Mouse (Mus musculus): ENCODE results near the gene Omd. TPM values are rescaled to one million over a fixed set of nuclear protein-coding genes. Genes with fewer than 3 reads are reported as not detected.

The Omd gene
- 1.1 and 1.3 TPM in 2 replicates for polyA plus RNA-seq (2015; fragmentation: Nextera tagmentation; extraction: Ambion mirVana)

DNA sequence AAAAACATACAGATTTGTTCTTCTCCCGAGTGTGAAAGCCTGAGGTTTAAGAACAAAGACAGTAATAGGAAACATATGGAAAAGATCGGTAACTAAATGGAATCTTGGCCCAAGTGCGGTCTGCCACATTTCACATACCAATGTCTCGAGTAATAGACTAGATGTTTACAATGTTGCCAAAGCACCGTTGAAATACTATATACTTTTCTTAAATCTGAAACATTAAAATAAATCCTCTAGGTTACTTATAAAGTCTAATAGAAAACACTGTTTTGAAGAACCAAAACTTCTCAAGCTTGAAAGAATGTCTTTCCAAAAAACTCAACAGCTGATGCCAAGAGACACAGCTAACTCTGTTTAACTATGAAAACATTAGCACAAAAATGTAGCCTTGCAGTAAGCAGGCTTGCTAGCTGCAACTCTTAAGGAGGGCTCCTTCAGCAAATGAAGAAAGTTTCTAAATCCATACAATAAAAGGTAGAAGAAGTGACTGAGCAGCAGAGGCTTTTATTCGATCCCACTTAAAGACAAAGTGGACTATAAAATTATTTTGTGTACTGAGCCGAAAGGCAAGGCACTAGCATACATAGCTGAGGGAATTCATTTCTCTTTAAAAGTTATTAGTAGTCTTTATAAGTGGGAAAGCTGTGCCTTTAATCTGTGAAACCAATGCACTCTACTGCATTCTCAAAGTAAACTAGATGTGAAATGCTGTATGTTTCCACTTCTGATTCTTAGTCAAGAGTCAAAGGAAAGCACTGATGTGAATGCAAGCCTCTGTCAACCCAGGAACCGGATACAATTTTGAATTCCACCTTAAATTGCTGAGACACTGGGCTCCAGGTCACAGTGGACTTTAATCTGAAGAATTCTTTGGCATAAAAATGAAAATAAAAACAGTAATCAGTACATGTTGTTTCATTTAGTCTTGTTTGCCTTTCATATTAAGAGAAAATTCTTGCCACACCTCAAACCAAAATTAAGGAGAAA lies at the start of gene Omd:
TSS of gene Omd (plus strand) at position 922 of the 990 bp plus-strand sequence.
- no peak within 1 kb of the TSS for H3K4me3 ChIP-seq (ENCODE audit: low read length)
- H3K9ac ChIP-seq (ENCODE audit: low read depth, low read length), result no peak within 1 kb of the TSS
- H3K4me1 ChIP-seq (ENCODE audit: control insufficient read depth, insufficient read depth, low read depth, low read length), result no peaks in the 10 kb centered on the region
- no peak for ATAC-seq
- WGBS, result 83% methylated on average over 8 of the region's 8 CpGs
- no peaks in the 10 kb centered on the region for H3K9me3 ChIP-seq (ENCODE audit: control insufficient read depth, low read length)
- H3K36me3 ChIP-seq (ENCODE audit: control insufficient read depth, insufficient read depth, low read length), result no peaks in the 10 kb centered on the region
- H3K4me2 ChIP-seq (ENCODE audit: low read length), result no peak within 1 kb of the TSS
- H3K27me3 ChIP-seq (replicated peaks; ENCODE audit: control insufficient read depth, insufficient read depth, low read length), result no peaks in the 10 kb centered on the region
- H3K27ac ChIP-seq (ENCODE audit: low read depth, low read length), result no peak within 1 kb of the TSS

GRCm38 (mm10) chr13:49536946-49537345 lies 45.3 kb upstream of the Omd start:
- Histone ChIP-seq H3K4me3 (ENCODE audit: low read length) (no peak overlapping the region), H3K9me3 (ENCODE audit: control insufficient read depth, low read length) (no peaks in the 10 kb centered on the region), H3K4me2 (ENCODE audit: low read length) (no peak overlapping the region), H3K36me3 (ENCODE audit: control insufficient read depth, insufficient read depth, low read length) (no peaks in the 10 kb centered on the region), H3K27me3 (replicated peaks; ENCODE audit: control insufficient read depth, insufficient read depth, low read length) (no peaks in the 10 kb centered on the region), H3K27ac (ENCODE audit: low read depth, low read length) (no peak overlapping the region), H3K4me1 (ENCODE audit: control insufficient read depth, insufficient read depth, low read depth, low read length) (no peaks in the 10 kb centered on the region), H3K9ac (ENCODE audit: low read depth, low read length) (no peak overlapping the region)
- 98% methylated on average over 1 of the region's 1 CpGs for WGBS
- no peak for ATAC-seq

- Histone ChIP-seq H3K4me3 (ENCODE audit: low read length) (no peak overlapping the region), H3K36me3 (ENCODE audit: control insufficient read depth, insufficient read depth, low read length) (no peaks in the 10 kb centered on the region), H3K4me1 (ENCODE audit: control insufficient read depth, insufficient read depth, low read depth, low read length) (no peaks in the 10 kb centered on the region), H3K9me3 (ENCODE audit: control insufficient read depth, low read length) (no peaks in the 10 kb centered on the region), H3K27ac (ENCODE audit: low read depth, low read length) (no peak overlapping the region), H3K4me2 (ENCODE audit: low read length) (no peak overlapping the region), H3K27me3 (replicated peaks; ENCODE audit: control insufficient read depth, insufficient read depth, low read length) (no peaks in the 10 kb centered on the region), H3K9ac (ENCODE audit: low read depth, low read length) (no peak overlapping the region)
- ATAC-seq, result no peak
- WGBS, result 85% methylated on average over 1 of the region's 1 CpGs
These were observed 43.6 kb upstream of the Omd start for GRCm38 (mm10) chr13:49538693-49539092.

GRCm38 (mm10) chr13:49544279-49544678 lies 38.0 kb upstream of the Omd start, which contains the start of gene Aspn:
Aspn (plus strand) TSS chr13:49544443.
- no peak for ATAC-seq
- WGBS, result 77% methylated on average over 3 of the region's 3 CpGs
- no peaks in the 10 kb centered on the region for H3K27me3 ChIP-seq (replicated peaks; ENCODE audit: control insufficient read depth, insufficient read depth, low read length)

DNA sequence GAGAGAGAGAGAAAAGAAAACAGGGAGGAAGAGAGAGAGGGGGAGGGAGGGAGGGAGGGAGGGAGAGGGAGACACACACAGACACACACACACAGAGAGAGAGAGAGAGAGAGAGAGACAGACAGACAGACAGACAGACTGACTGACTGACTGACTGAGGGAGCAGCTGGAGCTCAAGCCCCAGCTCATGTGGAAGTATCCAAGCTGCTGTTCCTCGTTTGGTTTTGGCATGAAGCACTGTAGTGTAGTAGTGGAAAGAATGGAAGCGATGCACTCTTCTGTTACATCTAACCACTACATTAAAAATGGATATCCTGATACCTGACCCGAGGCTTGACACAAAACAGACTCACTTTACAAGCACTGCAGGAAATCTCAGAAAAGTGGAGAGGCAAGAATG lies 36.6 kb upstream of the Omd start:
- no peak overlapping the region for H3K4me2 ChIP-seq (ENCODE audit: low read length)
- 74% methylated on average over 3 of the region's 3 CpGs for WGBS
- no peaks in the 10 kb centered on the region for H3K27me3 ChIP-seq (replicated peaks; ENCODE audit: control insufficient read depth, insufficient read depth, low read length)
- H3K4me3 ChIP-seq (ENCODE audit: low read length), result no peak overlapping the region
- no peaks in the 10 kb centered on the region for H3K9me3 ChIP-seq (ENCODE audit: control insufficient read depth, low read length)
- H3K27ac ChIP-seq (ENCODE audit: low read depth, low read length), result no peak overlapping the region
- H3K9ac ChIP-seq (ENCODE audit: low read depth, low read length), result no peak overlapping the region
- H3K36me3 ChIP-seq (ENCODE audit: control insufficient read depth, insufficient read depth, low read length), result no peaks in the 10 kb centered on the region
- no peak for ATAC-seq
- no peaks in the 10 kb centered on the region for H3K4me1 ChIP-seq (ENCODE audit: control insufficient read depth, insufficient read depth, low read depth, low read length)

More at GRCm38 (mm10) chr13:49544279-49544678, 38.0 kb upstream of the Omd start, which contains the start of gene Aspn:
- Histone ChIP-seq H3K4me3 (ENCODE audit: low read length) (no peak within 1 kb of the TSS), H3K27ac (ENCODE audit: low read depth, low read length) (no peak within 1 kb of the TSS), H3K9ac (ENCODE audit: low read depth, low read length) (no peak within 1 kb of the TSS), H3K36me3 (ENCODE audit: control insufficient read depth, insufficient read depth, low read length) (no peaks in the 10 kb centered on the region), H3K9me3 (ENCODE audit: control insufficient read depth, low read length) (no peaks in the 10 kb centered on the region), H3K4me1 (ENCODE audit: control insufficient read depth, insufficient read depth, low read depth, low read length) (no peaks in the 10 kb centered on the region), H3K4me2 (ENCODE audit: low read length) (no peak within 1 kb of the TSS)

DNA sequence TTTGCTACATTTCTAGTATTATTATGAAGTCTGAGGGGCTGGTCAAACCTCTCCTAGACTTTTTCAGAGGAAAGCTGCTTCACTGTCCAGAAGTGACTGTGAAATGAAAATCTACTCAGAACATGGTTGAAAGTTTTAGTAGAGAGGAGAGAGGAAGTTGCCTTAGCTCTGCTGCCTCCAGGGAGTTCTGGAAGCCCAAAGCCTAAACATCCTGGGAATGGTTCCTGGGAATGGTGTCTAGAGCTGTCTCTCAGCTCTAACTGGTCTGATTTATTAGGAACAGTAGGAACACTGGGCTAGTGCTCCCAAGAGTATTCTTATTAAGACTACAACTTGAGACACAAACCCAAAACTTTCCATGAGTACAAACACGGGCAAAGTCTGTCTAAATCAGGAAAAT lies 35.7 kb upstream of the Omd start:
- ATAC-seq, result no peak
- Histone ChIP-seq H3K4me1 (ENCODE audit: control insufficient read depth, insufficient read depth, low read depth, low read length) (no peaks in the 10 kb centered on the region), H3K27me3 (replicated peaks; ENCODE audit: control insufficient read depth, insufficient read depth, low read length) (no peaks in the 10 kb centered on the region), H3K4me3 (ENCODE audit: low read length) (no peak overlapping the region), H3K9ac (ENCODE audit: low read depth, low read length) (no peak overlapping the region), H3K27ac (ENCODE audit: low read depth, low read length) (no peak overlapping the region), H3K4me2 (ENCODE audit: low read length) (no peak overlapping the region), H3K36me3 (ENCODE audit: control insufficient read depth, insufficient read depth, low read length) (no peaks in the 10 kb centered on the region), H3K9me3 (ENCODE audit: control insufficient read depth, low read length) (no peaks in the 10 kb centered on the region)
- WGBS, result 89% methylated on average over 1 of the region's 1 CpGs

- Histone ChIP-seq H3K27ac (ENCODE audit: low read depth, low read length) (no peak overlapping the region), H3K9ac (ENCODE audit: low read depth, low read length) (no peak overlapping the region), H3K4me3 (ENCODE audit: low read length) (no peak overlapping the region), H3K27me3 (replicated peaks; ENCODE audit: control insufficient read depth, insufficient read depth, low read length) (no peaks in the 10 kb centered on the region), H3K4me1 (ENCODE audit: control insufficient read depth, insufficient read depth, low read depth, low read length) (no peaks in the 10 kb centered on the region), H3K4me2 (ENCODE audit: low read length) (no peak overlapping the region), H3K9me3 (ENCODE audit: control insufficient read depth, low read length) (no peaks in the 10 kb centered on the region), H3K36me3 (ENCODE audit: control insufficient read depth, insufficient read depth, low read length) (no peaks in the 10 kb centered on the region)
- ATAC-seq, result no peak
- 79% methylated on average over 1 of the region's 1 CpGs for WGBS
These were observed 34.6 kb upstream of the Omd start for GRCm38 (mm10) chr13:49547563-49548150.

- Histone ChIP-seq H3K36me3 (ENCODE audit: control insufficient read depth, insufficient read depth, low read length) (no peaks in the 10 kb centered on the region), H3K9me3 (ENCODE audit: control insufficient read depth, low read length) (no peaks in the 10 kb centered on the region), H3K9ac (ENCODE audit: low read depth, low read length) (no peak overlapping the region), H3K4me3 (ENCODE audit: low read length) (no peak overlapping the region), H3K27ac (ENCODE audit: low read depth, low read length) (no peak overlapping the region), H3K4me2 (ENCODE audit: low read length) (no peak overlapping the region), H3K4me1 (ENCODE audit: control insufficient read depth, insufficient read depth, low read depth, low read length) (no peaks in the 10 kb centered on the region), H3K27me3 (replicated peaks; ENCODE audit: control insufficient read depth, insufficient read depth, low read length) (no peaks in the 10 kb centered on the region)
- WGBS, result over 99% methylated on average over 3 of the region's 3 CpGs
- ATAC-seq, result no peak
These were observed 32.6 kb upstream of the Omd start for GRCm38 (mm10) chr13:49549616-49550015.

- no peak for ATAC-seq
- H3K27me3 ChIP-seq (replicated peaks; ENCODE audit: control insufficient read depth, insufficient read depth, low read length), result no peaks in the 10 kb centered on the region
- no peaks in the 10 kb centered on the region for H3K4me1 ChIP-seq (ENCODE audit: control insufficient read depth, insufficient read depth, low read depth, low read length)
- no peaks in the 10 kb centered on the region for H3K9me3 ChIP-seq (ENCODE audit: control insufficient read depth, low read length)
- H3K4me2 ChIP-seq (ENCODE audit: low read length), result no peak overlapping the region
- no peak overlapping the region for H3K27ac ChIP-seq (ENCODE audit: low read depth, low read length)
- H3K9ac ChIP-seq (ENCODE audit: low read depth, low read length), result no peak overlapping the region
- no peaks in the 10 kb centered on the region for H3K36me3 ChIP-seq (ENCODE audit: control insufficient read depth, insufficient read depth, low read length)
- H3K4me3 ChIP-seq (ENCODE audit: low read length), result no peak overlapping the region
- WGBS, result 77% methylated on average over 5 of the region's 5 CpGs
These were observed 27.7 kb upstream of the Omd start for GRCm38 (mm10) chr13:49554519-49554918.
